Mouse (Mus musculus) left cerebral cortex, adult 2 months (tissue): ENCODE results near the gene Msh5. TPM values are rescaled to one million over a fixed set of nuclear protein-coding genes. Genes with fewer than 3 reads are reported as not detected.
A peak's percentile ranks its signal among the peaks of the same experiment; 100 is the strongest.
"Not testable (repeated sequence)": the region's sequence is repeated elsewhere in the genome, so short reads cannot be mapped to it uniquely, and the experiment has no call there.

Source experiments
- DNase-seq, 2 experiments: peaks; one replicate each; pipeline ENCODE4 v3.0.0; 2021 to 2022; ENCODE audit warnings: low spot score in 2 of 2, mixed read lengths in 1 of 2; ENCODE audit errors: extremely low spot score in 1 of 2
- H3K27ac ChIP-seq: fragments of 200-600 bp; 2 replicates; pipeline ENCODE4 v1.8.1; 2022
- H3K4me3 ChIP-seq: fragments of 200-600 bp; 2 replicates; pipeline ENCODE4 v1.8.1; 2022
- CTCF ChIP-seq: fragments of 200-600 bp; IDR thresholded peaks from 2 replicates; pipeline ENCODE4 v1.8.1; 2022; ENCODE audit warnings: antibody characterized with exemption, mild to moderate bottlenecking, moderate library complexity
- intact Hi-C: fragments of 180-260 bp; cut with DNase I; formaldehyde crosslinking; loops from one replicate; pipeline ENCODE4 v1.15.1; 2025
- total RNA-seq, 2 experiments: library from RNA; stranded (reverse); gene quantifications; 2 replicates each; pipeline ENCODE4 v1.2.3; 2021

Msh5 gene
- total RNA-seq, 2 experiments from 2014 or later = 0.27 to 0.56 TPM

- intact Hi-C loops = no loop called here
- Histone ChIP-seq H3K4me3 (no peak overlapping the region), H3K27ac (no peak overlapping the region)
- no peak for DNase-seq
- no peak for TF ChIP-seq CTCF
Measured at GRCm38 (mm10) chr17:35016791-35017705, 29.5 kb downstream of the Msh5 start.

DNA sequence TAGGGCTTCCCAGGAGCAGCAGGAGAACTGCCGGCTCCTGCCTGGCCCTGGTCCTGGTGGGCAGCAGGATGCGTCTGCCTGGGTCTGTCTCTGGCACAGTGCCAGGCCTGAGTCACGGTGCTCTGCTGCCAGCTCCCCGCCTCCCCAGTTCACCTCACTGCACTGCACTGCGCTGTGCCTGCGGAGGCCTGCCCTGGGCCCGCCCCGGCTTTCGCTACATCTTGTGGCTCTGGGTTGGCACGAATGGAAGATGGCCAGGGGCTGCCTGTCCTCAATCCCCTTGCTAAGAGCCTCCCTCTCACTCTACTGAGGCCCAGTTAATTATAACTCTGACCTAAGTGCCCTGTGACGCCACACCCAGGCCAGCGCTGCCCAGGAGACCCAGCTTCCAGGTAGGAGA is 30.2 kb downstream of the Msh5 start, which contains the start of gene Vwa7:
Gene Vwa7, plus strand, starts transcription at position 204 of the 400 bp plus-strand sequence.
- TF ChIP-seq CTCF = no peak
- H3K4me3 ChIP-seq = no peak within 1 kb of the TSS
- no peak within 1 kb of the TSS for H3K27ac ChIP-seq
- DNase-seq = no peak
- intact Hi-C loops = no loop called here

DNA sequence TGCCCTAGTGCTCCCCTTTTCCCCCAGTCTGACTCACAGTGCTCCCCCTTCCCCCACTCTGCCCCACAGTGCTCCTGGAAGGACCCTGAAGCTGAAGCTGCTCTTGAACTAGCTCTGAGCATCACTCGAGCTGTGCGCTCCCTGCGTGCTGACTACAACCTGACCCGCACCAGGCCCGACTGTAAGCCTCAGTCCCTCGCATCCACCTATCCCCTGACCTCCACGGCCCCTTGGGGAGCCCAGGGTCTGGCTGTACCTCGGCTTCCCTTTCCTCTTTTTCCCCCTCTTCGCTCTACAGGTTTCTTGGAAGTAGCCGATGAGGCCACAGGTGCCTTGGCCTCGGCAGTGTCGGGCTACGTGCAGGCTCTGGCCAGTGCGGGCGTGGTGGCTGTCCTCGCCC is 31.2 kb downstream of the Msh5 start:
- Histone ChIP-seq H3K4me3 (no peak overlapping the region), H3K27ac (no peak overlapping the region)
- DNase-seq = no peak
- intact Hi-C loops = no loop called here
- no peak for TF ChIP-seq CTCF

- TF ChIP-seq CTCF = no peak
- no peak for DNase-seq
- Histone ChIP-seq H3K27ac (no peak overlapping the region), H3K4me3 (no peak overlapping the region)
- intact Hi-C loops = no loop called here
Measured at GRCm38 (mm10) chr17:35013221-35013620, 33.3 kb downstream of the Msh5 start.

GRCm38 (mm10) chr17:35012430-35012829 is 34.1 kb downstream of the Msh5 start:
- no peak for TF ChIP-seq CTCF
- no peak for DNase-seq
- intact Hi-C loops = no loop called here
- Histone ChIP-seq H3K4me3 (no peak overlapping the region), H3K27ac (no peak overlapping the region)

DNA sequence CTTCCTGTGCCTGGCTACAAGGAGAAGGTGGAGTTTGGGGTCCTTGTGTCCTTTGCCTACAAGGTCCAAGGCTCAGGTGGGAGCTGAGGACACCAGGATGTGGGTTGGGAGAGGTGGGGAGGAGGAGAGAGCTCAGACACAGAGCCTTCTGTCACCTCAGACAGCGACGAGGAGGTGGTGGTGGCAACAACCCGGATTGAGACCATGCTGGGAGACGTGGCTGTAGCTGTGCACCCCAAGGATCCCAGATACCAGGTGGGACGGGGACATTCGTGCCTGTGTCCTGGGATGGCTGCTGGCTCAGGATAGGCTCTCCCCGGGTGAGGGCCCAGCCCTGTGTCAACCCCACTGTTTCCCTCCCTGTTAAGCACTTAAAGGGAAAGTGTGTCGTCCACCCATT is 35.1 kb downstream of the Msh5 start:
- no peak for DNase-seq
- no peak for TF ChIP-seq CTCF
- Histone ChIP-seq H3K4me3 (no peak overlapping the region), H3K27ac (no peak overlapping the region)
- intact Hi-C loops = no loop called here

DNA sequence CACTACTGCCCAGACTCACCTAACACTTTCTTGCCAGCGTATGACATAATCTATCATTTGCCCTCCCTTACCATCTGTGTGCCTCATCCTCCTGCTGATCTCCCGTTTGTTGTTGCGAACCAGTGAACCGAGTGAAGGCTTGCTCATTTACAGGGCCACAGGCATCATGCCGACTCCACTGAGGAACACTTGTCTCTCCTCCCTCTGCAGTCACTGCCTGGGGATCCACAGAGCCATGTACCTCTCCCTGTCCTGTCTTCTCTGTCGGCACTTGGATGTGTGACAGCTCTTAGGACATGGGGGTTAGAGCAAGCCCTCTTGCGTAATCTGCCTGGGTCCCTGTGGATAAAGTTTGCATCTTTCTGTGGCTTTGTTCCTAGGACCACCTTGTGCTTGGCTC is 37.0 kb downstream of the Msh5 start:
- Histone ChIP-seq H3K4me3 (no peak overlapping the region), H3K27ac (no peak overlapping the region)
- no peak for TF ChIP-seq CTCF
- no peak for DNase-seq
- intact Hi-C loops = no loop called here

DNA sequence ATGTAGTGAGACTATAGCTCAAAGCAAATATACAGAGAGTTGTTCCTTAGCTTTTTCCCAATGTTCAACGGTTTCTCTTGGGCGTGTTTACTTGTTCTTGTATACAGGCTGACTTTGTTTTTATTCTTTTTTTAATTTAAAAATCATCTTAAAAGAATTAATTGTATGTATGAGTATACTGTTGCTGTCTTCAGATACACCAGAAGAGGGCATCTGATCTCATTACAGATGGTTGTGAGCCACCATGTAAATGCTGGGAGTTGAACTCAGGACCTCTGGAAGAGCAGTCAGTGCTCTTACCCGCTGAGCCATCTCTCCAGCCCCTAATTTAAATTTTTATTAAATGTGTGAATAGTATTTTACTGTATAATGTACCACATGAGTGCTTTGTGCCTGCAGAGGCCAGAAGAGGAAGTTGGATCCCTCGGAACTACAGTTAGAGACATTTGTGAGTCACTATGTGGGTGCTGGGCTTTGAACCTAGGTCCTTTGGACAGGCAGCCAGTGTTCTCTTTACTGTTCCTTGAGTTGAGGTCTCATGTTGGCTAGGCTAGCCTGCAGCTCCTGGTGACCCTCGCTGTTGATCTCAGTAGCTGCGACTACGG is 39.1 kb downstream of the Msh5 start:
- intact Hi-C loops = no loop called here
- Histone ChIP-seq H3K27ac (no peak overlapping the region), H3K4me3 (no peak overlapping the region)
- peak; percentile 38 for TF ChIP-seq CTCF
- no peak for DNase-seq

GRCm38 (mm10) chr17:35005902-35006301 is 40.6 kb downstream of the Msh5 start:
- DNase-seq, H3K4me3 ChIP-seq, intact Hi-C loops: not testable (repeated sequence)

DNA sequence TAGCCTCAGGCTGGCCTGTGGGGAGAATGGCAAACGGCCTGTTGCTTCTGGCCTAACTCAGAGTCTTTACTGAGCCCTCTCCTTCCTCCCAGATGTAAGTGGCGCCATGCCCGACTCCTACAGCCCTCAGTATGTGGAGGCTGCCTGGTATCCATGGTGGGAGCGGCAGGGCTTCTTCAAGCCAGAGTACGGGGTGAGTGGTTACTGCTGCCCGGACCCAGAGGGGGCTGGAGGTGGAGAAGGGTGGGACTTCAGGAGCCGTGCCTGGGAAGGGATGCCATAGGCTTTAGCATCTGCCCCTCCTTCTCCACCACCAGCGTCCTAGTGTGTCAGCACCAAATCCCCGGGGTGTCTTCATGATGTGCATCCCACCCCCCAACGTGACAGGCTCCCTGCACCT is 41.4 kb downstream of the Msh5 start:
- Histone ChIP-seq H3K27ac (no peak overlapping the region), H3K4me3 (no peak overlapping the region)
- no peak for DNase-seq
- intact Hi-C loops = no loop called here
- no peak for TF ChIP-seq CTCF

More at GRCm38 (mm10) chr17:35005902-35006301, 40.6 kb downstream of the Msh5 start:
- H3K27ac ChIP-seq = not testable (repeated sequence)

GRCm38 (mm10) chr17:35004075-35004717 is 42.3 kb downstream of the Msh5 start:
- intact Hi-C loops = loop anchor here (5.0 kb wide), 1 partner anchor 118 kb away; the partner anchor contains the start of genes Csnk2b and Gpank1
- H3K27ac ChIP-seq = no peak overlapping the region
- DNase-seq = no peak
- H3K4me3 ChIP-seq = no peak overlapping the region
- TF ChIP-seq CTCF = no peak
